Mouse (Mus musculus): ENCODE results near the gene Tgds. TPM values are rescaled to one million over a fixed set of nuclear protein-coding genes. Genes with fewer than 3 reads are reported as not detected.
"Not testable (repeated sequence)": the region's sequence is repeated elsewhere in the genome, so short reads cannot be mapped to it uniquely, and the experiment has no call there.

Gene Tgds
- polyA plus RNA-seq, 1 experiment from 2014 or later, result 36.7 TPM

DNA sequence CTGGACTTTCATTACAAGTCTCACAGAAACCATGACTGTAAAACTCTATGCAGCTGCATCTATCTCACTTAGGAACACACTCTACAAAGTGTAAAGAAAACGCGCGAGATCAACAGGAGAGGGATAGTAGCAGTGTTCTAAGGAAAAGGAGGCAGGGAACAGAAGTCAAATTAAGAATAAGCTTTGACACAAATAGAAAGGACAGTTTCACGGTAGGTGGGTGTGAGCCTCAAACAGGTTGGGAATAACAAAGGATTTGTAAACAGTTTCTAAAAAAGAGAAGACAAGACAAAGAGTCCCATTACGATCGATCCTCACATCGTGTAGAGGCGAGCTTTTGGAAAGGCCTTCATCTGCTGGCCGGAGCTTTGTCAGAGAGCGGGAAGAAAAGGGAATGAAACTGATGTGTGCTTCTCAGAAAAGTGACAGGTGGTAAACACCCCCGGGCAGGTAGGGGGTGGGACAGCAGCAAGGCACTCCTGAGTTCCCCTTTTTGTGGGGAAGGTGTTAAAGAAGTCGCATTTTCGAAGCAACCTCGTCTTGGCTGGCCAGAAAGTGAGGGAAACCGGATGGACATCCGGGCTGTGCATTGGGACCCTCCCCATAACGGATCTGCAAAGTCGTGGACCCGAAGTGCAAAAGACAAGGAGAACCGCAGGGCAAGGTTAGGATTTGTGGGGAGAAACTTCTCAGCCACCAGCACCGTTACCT lies 469 bp downstream of the Tgds start:
- WGBS, result 15% methylated on average over 21 of the region's 21 CpGs
- H3K9ac ChIP-seq (replicated peaks), result peak overlapping the region; percentile 76
- no peak overlapping the region for H3K27ac ChIP-seq
- peak overlapping the region; percentile 69 for H3K4me3 ChIP-seq (replicated peaks)
- peak overlapping the region; percentile 71 for H3K4me2 ChIP-seq
- H3K4me1 ChIP-seq (replicated peaks), result peaks cover 9% of the 10 kb centered on the region
- ATAC-seq (ENCODE audit: insufficient number of reproducible peaks, insufficient read depth, low FRiP score, low TSS enrichment, low read depth), result peak; percentile 1; the same call in 1 of the 2 replicates
- H3K36me3 ChIP-seq, result peaks cover 31% of the 10 kb centered on the region
- no peaks in the 10 kb centered on the region for H3K27me3 ChIP-seq
- H3K9me3 ChIP-seq, result no peaks in the 10 kb centered on the region

DNA sequence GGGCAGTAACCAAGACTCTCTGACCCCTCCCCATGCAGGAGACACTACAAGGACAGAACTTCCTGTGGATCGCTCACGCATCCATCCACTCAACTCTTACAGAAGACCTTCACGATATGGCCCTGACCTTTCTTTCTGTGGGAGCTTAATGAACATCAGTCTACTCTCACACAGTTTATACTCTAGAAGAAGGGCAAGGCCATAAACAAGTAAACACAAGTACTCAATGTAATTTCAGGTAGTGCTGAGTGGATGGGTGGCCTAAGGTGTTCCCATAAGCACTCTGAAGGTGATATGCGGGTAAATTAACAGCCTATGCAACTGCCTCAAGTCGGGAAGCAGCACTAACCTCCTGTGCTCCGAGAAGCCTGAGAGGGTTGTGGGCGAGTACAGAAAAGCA lies 1.1 kb downstream of the Tgds start:
- no peak overlapping the region for H3K27ac ChIP-seq
- peaks cover 37% of the 10 kb centered on the region for H3K36me3 ChIP-seq
- H3K27me3 ChIP-seq, result no peaks in the 10 kb centered on the region
- H3K4me1 ChIP-seq (replicated peaks), result peaks cover 9% of the 10 kb centered on the region
- ATAC-seq (ENCODE audit: insufficient number of reproducible peaks, insufficient read depth, low FRiP score, low TSS enrichment, low read depth), result no peak
- peak overlapping the region; percentile 69 for H3K4me3 ChIP-seq (replicated peaks)
- no peaks in the 10 kb centered on the region for H3K9me3 ChIP-seq
- 82% methylated on average over 7 of the region's 7 CpGs for WGBS
- peak overlapping the region; percentile 71 for H3K4me2 ChIP-seq
- peak overlapping the region; percentile 76 for H3K9ac ChIP-seq (replicated peaks)

DNA sequence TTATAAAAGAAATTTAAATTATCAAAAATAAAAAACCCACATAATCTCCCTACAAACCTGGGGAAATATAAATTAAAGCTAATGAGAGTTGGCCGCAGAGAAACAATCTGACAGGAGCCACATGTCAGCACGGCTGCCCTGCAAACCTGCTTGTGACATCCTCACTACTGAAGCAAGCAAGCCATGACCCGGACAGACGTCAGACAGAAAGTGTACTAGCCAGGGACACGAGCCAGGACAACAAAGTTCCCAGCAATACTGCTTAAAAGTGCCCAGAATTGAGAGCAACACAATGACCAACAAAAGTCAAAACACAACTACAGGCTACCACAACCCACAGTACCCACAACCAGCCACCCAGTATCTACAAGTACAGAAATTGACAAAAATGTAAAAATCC lies 6.3 kb downstream of the Tgds start:
- Histone ChIP-seq H3K36me3 (peaks cover 84% of the 10 kb centered on the region), H3K27me3 (no peaks in the 10 kb centered on the region), H3K9ac (replicated peaks) (no peak overlapping the region; the same call in 1 of the 2 replicates), H3K27ac (no peak overlapping the region), H3K4me2 (no peak overlapping the region), H3K4me3 (replicated peaks) (no peak overlapping the region), H3K9me3 (no peaks in the 10 kb centered on the region), H3K4me1 (replicated peaks) (peaks cover 2% of the 10 kb centered on the region; the same call in 1 of the 2 replicates)
- ATAC-seq (ENCODE audit: insufficient number of reproducible peaks, insufficient read depth, low FRiP score, low TSS enrichment, low read depth), result no peak
- 93% methylated on average over 5 of the region's 5 CpGs for WGBS

DNA sequence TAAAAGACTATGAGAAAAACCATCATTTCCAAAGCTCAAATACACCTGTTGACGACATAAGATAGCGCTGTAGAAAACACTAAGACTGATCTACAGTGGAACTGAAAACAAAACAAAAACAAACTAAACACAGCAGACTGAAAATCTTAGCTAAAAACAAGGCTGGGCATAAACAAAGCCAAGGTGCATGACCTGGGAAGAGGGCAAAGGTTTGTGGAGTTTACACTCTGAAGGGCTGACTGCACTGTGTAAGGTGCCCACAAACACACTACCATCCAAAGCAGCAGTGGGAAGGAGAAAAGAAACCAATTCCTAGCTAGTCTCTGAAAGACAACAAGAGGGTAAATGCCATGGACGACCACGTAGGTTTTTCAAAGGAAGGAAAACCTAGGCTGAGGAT lies 7.8 kb downstream of the Tgds start:
- 90% methylated on average over 4 of the region's 4 CpGs for WGBS
- H3K9me3 ChIP-seq, result no peaks in the 10 kb centered on the region

DNA sequence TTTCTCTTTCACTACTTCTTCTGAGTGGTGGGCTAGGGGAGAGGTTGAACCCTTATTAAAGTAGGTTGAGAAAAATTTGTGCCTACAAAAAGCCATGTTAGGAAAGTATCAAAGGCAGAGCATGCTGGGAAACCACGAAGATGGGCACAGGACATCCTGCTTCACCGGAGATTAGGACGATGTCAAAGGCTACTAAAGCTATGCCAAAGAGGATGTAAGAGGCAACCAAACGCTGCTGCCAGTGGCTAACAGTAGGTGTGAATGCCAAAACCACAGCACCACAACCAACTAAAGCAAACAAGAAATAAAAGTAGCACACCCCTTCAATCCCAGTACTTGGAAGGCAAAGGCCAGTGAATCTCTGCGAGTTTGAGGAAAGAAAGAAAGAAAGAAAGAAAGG lies 8.4 kb downstream of the Tgds start:
- H3K4me2 ChIP-seq, result no peak overlapping the region
- H3K4me1 ChIP-seq (replicated peaks), result no peaks in the 10 kb centered on the region
- ATAC-seq (ENCODE audit: insufficient number of reproducible peaks, insufficient read depth, low FRiP score, low TSS enrichment, low read depth), result no peak
- H3K27me3 ChIP-seq, result no peaks in the 10 kb centered on the region
- H3K4me3 ChIP-seq (replicated peaks), result no peak overlapping the region
- 85% methylated on average over 5 of the region's 5 CpGs for WGBS
- peaks cover 95% of the 10 kb centered on the region for H3K36me3 ChIP-seq
- no peak overlapping the region for H3K9ac ChIP-seq (replicated peaks)
- H3K27ac ChIP-seq, result no peak overlapping the region
- no peaks in the 10 kb centered on the region for H3K9me3 ChIP-seq

More for the DNA sequence above, 7.8 kb downstream of the Tgds start:
- Histone ChIP-seq H3K4me3 (replicated peaks) (no peak overlapping the region), H3K27ac (no peak overlapping the region), H3K36me3 (peaks cover 93% of the 10 kb centered on the region), H3K4me1 (replicated peaks) (no peaks in the 10 kb centered on the region), H3K4me2 (no peak overlapping the region), H3K27me3 (no peaks in the 10 kb centered on the region), H3K9ac (replicated peaks) (no peak overlapping the region)
- ATAC-seq (ENCODE audit: insufficient number of reproducible peaks, insufficient read depth, low FRiP score, low TSS enrichment, low read depth), result no peak

DNA sequence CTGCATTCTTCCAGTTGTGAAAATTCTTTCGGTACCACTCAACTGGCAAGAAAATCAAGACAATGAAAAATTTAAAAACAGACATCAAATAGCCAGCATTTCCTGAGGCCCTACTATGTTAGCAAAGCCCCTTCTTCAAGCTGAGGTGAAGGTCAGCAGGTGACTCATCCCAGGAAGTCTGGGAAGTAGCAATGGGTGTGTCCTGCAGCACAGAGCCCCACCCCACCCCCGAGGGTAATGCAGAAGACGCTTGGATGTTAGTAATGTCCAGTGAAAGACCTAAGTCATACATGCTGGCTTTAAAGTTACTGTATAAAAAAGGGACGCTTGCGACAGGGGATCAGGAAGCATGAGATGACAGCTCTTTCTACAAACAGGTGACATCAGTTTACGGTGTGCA lies 19.4 kb downstream of the Tgds start:
- H3K36me3 ChIP-seq, result peaks cover 76% of the 10 kb centered on the region
- no peak overlapping the region for H3K4me3 ChIP-seq (replicated peaks)
- no peaks in the 10 kb centered on the region for H3K27me3 ChIP-seq
- H3K27ac ChIP-seq, result no peak overlapping the region
- no peaks in the 10 kb centered on the region for H3K4me1 ChIP-seq (replicated peaks)
- H3K4me2 ChIP-seq, result no peak overlapping the region
- ATAC-seq (ENCODE audit: insufficient number of reproducible peaks, insufficient read depth, low FRiP score, low TSS enrichment, low read depth), result no peak
- no peaks in the 10 kb centered on the region for H3K9me3 ChIP-seq
- 95% methylated on average over 6 of the region's 6 CpGs for WGBS
- H3K9ac ChIP-seq (replicated peaks), result no peak overlapping the region

DNA sequence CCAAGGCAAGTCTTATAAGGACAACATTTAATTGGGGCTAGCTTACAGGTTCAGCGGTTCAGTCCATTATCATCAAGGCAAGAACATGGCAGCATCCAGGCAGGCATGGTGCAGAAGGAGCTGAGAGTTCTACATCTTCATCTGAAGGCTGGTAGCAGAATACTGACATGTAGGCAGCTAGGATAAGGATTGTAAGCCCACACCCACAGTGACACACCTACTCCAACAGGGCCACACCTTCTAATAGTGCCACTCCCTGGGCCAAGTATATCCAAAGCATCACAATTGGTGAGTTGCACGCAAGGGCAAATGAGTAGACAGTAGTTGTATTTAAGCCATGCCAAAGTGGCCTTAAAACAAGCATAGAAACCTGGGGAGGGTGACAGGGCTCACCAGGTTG lies 25.1 kb downstream of the Tgds start:
- not testable (repeated sequence) for H3K27ac ChIP-seq; H3K27me3 ChIP-seq; H3K4me2 ChIP-seq; H3K9me3 ChIP-seq; H3K4me3 ChIP-seq (replicated peaks); ATAC-seq (ENCODE audit: insufficient number of reproducible peaks, insufficient read depth, low FRiP score, low TSS enrichment, low read depth); H3K4me1 ChIP-seq (replicated peaks); H3K9ac ChIP-seq (replicated peaks)
- WGBS, result 93% methylated on average over 2 of the region's 2 CpGs
- peaks cover 22% of the 10 kb centered on the region for H3K36me3 ChIP-seq

DNA sequence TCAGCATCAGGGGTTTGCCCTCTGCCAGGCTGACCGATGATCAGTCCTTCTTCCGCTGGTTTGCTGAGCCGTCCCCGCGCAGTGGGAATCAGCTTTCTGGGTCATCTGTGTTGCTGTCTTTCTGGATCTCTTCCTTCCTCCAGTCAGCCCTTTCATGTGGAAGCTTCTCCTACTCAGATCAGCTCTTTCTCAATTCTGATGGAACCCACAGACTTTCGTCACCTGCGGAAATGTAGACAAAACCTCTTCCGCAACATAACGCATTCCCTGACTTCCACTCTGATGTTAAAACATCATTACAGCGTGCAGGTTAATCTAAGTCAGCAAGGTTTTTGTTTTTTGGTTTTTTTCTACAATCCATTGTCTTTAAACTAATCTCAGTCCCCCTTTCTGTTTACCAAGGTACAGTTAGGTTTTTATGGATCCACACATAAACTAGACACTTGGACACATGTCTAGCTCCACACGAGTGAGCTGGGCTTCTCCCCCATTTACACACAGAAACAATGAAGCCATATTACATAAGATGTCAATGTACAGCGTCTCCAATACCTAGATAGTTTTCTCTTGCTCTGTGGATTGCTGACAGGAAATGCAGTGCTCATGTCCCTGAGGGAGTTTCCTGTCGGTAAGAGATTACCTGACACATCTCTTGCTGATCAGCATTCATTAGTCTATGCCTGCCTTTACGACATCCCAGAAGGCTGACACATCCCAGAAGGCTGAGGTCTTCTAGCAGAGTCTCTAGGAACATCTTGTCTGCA lies 31.1 kb downstream of the Tgds start:
- Histone ChIP-seq H3K4me3 (replicated peaks) (no peak overlapping the region), H3K9me3 (no peaks in the 10 kb centered on the region), H3K4me1 (replicated peaks) (no peaks in the 10 kb centered on the region), H3K27ac (no peak overlapping the region), H3K9ac (replicated peaks) (no peak overlapping the region), H3K4me2 (no peak overlapping the region), H3K36me3 (no peaks in the 10 kb centered on the region), H3K27me3 (no peaks in the 10 kb centered on the region)
- WGBS, result 82% methylated on average over 14 of the region's 14 CpGs
- ATAC-seq (ENCODE audit: insufficient number of reproducible peaks, insufficient read depth, low FRiP score, low TSS enrichment, low read depth), result no peak

DNA sequence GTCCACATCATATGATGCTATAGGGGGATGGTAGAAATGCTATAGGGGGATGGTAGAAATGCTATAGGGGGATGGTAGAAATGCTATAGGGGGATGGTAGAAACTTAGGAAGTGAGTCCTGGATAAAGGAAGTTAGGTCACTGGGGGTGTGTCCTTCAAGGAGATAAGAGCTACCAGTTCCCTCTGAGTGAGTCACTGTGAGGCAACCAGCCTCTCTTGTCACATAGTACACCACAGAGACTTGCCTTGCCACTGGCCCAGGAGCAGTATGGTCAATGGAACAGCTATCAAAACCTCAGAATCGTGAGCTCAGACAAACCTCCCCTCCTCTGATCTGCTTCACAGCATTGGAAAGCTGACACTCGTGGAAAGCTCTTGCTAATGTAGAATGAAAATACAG lies 34.3 kb downstream of the Tgds start:
- H3K4me2 ChIP-seq, result no peak overlapping the region
- H3K4me3 ChIP-seq (replicated peaks), result no peak overlapping the region
- no peaks in the 10 kb centered on the region for H3K9me3 ChIP-seq
- no peak overlapping the region for H3K27ac ChIP-seq
- H3K27me3 ChIP-seq, result no peaks in the 10 kb centered on the region
- 73% methylated on average over 2 of the region's 2 CpGs for WGBS
- no peak overlapping the region for H3K9ac ChIP-seq (replicated peaks)
- no peaks in the 10 kb centered on the region for H3K4me1 ChIP-seq (replicated peaks)
- no peaks in the 10 kb centered on the region for H3K36me3 ChIP-seq
- no peak for ATAC-seq (ENCODE audit: insufficient number of reproducible peaks, insufficient read depth, low FRiP score, low TSS enrichment, low read depth)

DNA sequence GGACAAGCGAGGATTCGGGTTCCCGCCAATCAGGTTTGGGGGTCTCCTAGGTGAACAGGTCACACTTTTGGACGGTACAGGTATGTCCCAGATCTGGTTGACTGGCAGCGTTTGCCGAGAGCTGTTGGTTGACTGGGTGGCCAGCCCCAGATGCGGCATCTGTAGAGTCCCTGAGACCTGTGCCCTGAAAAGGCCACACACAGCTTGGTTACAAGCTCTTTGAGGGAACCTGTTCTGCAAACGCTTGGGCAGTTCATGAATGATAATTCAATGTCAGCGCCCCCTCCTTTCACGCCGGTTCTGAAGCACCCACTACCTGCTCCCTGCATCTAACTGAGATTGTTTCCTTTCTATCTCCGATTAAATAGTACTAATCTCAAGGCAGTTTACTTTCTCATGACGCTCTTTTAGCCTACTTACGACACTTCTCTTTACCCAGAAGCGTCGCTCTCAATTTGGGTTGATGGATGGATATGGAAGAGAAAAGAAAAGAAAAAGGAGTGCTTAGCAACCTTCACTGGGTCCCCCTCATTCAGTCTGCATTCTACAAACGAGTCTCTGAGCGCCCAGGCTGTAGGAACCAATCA lies 42.7 kb downstream of the Tgds start:
- H3K4me1 ChIP-seq (replicated peaks), result no peaks in the 10 kb centered on the region
- no peaks in the 10 kb centered on the region for H3K9me3 ChIP-seq
- peaks cover 18% of the 10 kb centered on the region; the same call in 1 of the 2 replicates for H3K27me3 ChIP-seq
- no peaks in the 10 kb centered on the region for H3K36me3 ChIP-seq
- H3K9ac ChIP-seq (replicated peaks), result peak overlapping the region; percentile 50
- 2% methylated on average over 18 of the region's 18 CpGs for WGBS
- H3K4me2 ChIP-seq, result peak overlapping the region; percentile 64
- ATAC-seq (ENCODE audit: insufficient number of reproducible peaks, insufficient read depth, low FRiP score, low TSS enrichment, low read depth), result peak; percentile 69; the same call in 1 of the 2 replicates
- peak overlapping the region; percentile 58 for H3K4me3 ChIP-seq (replicated peaks)
- no peak overlapping the region for H3K27ac ChIP-seq

DNA sequence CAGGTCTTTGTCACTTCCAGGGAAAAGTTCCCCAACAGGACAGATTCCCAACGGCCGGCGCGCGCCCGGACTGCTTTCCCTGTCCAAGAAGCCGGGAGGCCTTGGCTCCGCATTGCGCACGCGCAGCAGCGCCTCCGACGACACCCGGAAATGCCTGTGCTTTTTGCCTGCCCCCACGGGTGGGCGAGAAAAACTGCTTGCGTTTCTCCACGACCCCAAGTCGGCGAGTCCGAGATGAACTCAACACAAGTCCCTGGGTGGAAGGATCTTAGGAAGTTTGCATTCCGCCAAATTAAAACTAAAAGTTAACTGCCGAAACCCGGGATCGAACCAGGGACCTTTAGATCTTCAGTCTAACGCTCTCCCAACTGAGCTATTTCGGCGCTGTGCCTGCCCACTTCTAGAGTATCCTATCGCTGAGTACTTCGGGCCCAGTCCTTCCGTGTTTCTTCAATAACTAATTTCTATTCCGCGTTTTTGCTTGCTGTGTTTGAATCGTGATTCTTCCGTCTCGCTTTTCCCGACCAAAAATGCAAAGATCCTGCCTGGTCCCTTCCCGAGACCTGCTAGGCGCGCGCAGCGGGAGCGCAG lies 43.2 kb downstream of the Tgds start:
- Histone ChIP-seq H3K4me2 (peak overlapping the region; percentile 64), H3K36me3 (no peaks in the 10 kb centered on the region), H3K27me3 (peaks cover 18% of the 10 kb centered on the region; the same call in 1 of the 2 replicates), H3K9ac (replicated peaks) (peak overlapping the region; percentile 50), H3K9me3 (no peaks in the 10 kb centered on the region), H3K27ac (peak overlapping the region; percentile 67; the same call in 1 of the 2 replicates), H3K4me3 (replicated peaks) (peak overlapping the region; percentile 58), H3K4me1 (replicated peaks) (no peaks in the 10 kb centered on the region)
- peak; percentile 66 for ATAC-seq (ENCODE audit: insufficient number of reproducible peaks, insufficient read depth, low FRiP score, low TSS enrichment, low read depth)
- under 1% methylated on average over 44 of the region's 44 CpGs for WGBS

Data from limb, embryonic 12.5 days (tissue).